ENCODE assay signal across 9 mouse cellular contexts in the genomic region with DNA sequence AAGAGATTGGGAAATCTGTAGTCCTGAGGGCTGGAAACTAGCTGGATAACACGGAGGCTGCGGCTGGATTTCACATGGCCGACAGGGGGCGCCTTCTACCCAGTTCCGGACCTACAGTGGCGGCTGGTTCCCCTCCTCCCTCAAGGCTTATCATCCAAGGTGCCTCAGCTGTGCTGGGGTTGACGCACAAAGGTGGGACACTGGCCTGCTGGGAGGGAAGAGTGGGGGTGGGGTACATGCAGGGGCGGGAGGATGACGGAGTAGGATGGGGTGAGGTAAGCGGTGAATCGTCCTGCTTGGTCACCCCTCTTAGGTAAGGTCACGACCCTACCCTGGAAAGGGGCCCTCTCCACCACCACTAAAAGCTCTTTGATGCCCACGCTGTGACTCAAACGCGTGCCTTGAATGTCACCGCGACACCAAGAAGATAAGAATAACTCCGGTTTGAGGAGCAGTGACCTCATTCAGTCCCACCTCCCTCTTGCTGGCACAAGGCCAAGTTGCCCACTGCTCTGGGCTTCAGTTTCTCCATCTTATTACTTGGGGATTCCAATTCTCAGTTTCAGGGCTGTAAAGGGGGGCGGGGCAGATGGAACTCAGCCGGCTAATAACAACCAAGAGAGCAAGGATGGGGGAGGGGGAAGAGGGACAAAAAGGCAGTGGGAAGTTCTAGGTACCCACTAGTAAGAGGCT. TPM values are rescaled to one million over a fixed set of nuclear protein-coding genes. Genes with fewer than 3 reads are reported as not detected.
DNase-seq lines count a peak whose midpoint lies in the region; ATAC-seq and TF ChIP-seq lines count a peak whose summit lies in the region.
"Had no signal": no experiment of that assay in that cellular context is flagged by ENCODE, and none has a peak within 500 bp of the region (broad histone marks: within the 10 kb centered on the region; RNA-seq: fewer than 3 reads in every experiment).

No protein-coding gene starts in this region.

- peaks cover 13% of the 10 kb centered on the region; the same call in 1 of the 2 replicates for H3K4me1 ChIP-seq in forebrain, embryonic 14.5 days (ENCODE audit: control insufficient read depth, insufficient read depth, low read length)
- H3K4me1 ChIP-seq in liver, postnatal 0 days (ENCODE audit: insufficient read depth), result peaks cover 4% of the 10 kb centered on the region
- H3K4me1 ChIP-seq in neural tube, embryonic 14.5 days (ENCODE audit: control insufficient read depth, insufficient read depth, low read length), result 0 out of 2 replicates have a peak, but pooled peaks cover 9% of the 10 kb centered on the region

- H3K4me3 ChIP-seq in forebrain, embryonic 14.5 days (ENCODE audit: low read depth, low read length), result no peak overlapping the region
- no peak overlapping the region for H3K4me3 ChIP-seq in liver, postnatal 0 days (ENCODE audit: low read depth, low read length)
- H3K4me3 ChIP-seq in neural tube, embryonic 14.5 days (ENCODE audit: low read depth, low read length), result no peak overlapping the region
- H3K4me3 ChIP-seq: erythroblast, embryonic 14.5 days had no signal

- H3K9me3 ChIP-seq in forebrain, embryonic 14.5 days (replicated peaks; ENCODE audit: control insufficient read depth, low read length), result no peaks in the 10 kb centered on the region
- no peaks in the 10 kb centered on the region for H3K9me3 ChIP-seq in liver, postnatal 0 days (ENCODE audit: low read length)
- no peaks in the 10 kb centered on the region for H3K9me3 ChIP-seq in neural tube, embryonic 14.5 days (ENCODE audit: control insufficient read depth, low read length)

- peak; percentile 87 for TF ChIP-seq CTCF in liver, postnatal 0 days (IDR thresholded peaks at IDR 0.05; ENCODE audit: low read depth)

- WGBS in forebrain, embryonic 14.5 days, result 3% methylated on average over 20 of the region's 20 CpGs
- WGBS in liver, postnatal 0 days (ENCODE audit: insufficient replicate concordance), result 4% methylated on average over 20 of the region's 20 CpGs
- WGBS in neural tube, embryonic 14.5 days, result 2% methylated on average over 19 of the region's 20 CpGs

- DNase-seq in c-Kit-positive CD71-negative TER-119-negative erythroid progenitor cells, embryonic 14.5 days (ENCODE audit: low read depth), result peak; percentile 66
- peak; percentile 83 for DNase-seq in forebrain, embryonic 14.5 days (ENCODE audit: low spot score)
- DNase-seq in heart, postnatal 14 days, result peak; percentile 82 to 87
- peak; percentile 84 for DNase-seq in layer of hippocampus, adult 11-12 months (ENCODE audit: low spot score)
- peak; percentile 86 for DNase-seq in liver, postnatal 0 days
- peak; percentile 89 for DNase-seq in testis, postnatal 10 days (ENCODE audit: low spot score)

- H3K27me3 ChIP-seq in forebrain, embryonic 14.5 days (replicated peaks; ENCODE audit: control insufficient read depth, insufficient read depth, low read length), result no peaks in the 10 kb centered on the region
- H3K27me3 ChIP-seq in liver, postnatal 0 days (ENCODE audit: insufficient read depth, low read length), result no peaks in the 10 kb centered on the region
- H3K27me3 ChIP-seq in neural tube, embryonic 14.5 days (ENCODE audit: control insufficient read depth, insufficient read depth, low read length), result no peaks in the 10 kb centered on the region

- TF ChIP-seq EP300 in liver, postnatal 0 days (IDR thresholded peaks at IDR 0.05; ENCODE audit: low read depth), result no peak

- intact Hi-C loops in heart, postnatal 14 days (cut with DNase I), result loop anchor here (2.0 kb wide), 1 partner anchor 161 kb away; a partner anchor contains a TSS

- no peak overlapping the region for H3K9ac ChIP-seq in forebrain, embryonic 14.5 days (ENCODE audit: low read length)
- no peak overlapping the region for H3K9ac ChIP-seq in liver, postnatal 0 days (replicated peaks)
- no peak overlapping the region for H3K9ac ChIP-seq in neural tube, embryonic 14.5 days (replicated peaks; ENCODE audit: low read depth, low read length)

- H3K27ac ChIP-seq in forebrain, embryonic 14.5 days (ENCODE audit: low read depth, low read length), result no peak overlapping the region
- no peak overlapping the region for H3K27ac ChIP-seq in liver, postnatal 0 days (ENCODE audit: low read depth)
- H3K27ac ChIP-seq in neural tube, embryonic 14.5 days (ENCODE audit: low read depth, low read length), result no peak overlapping the region

- peak; percentile 86 for ATAC-seq in CD4-positive, CD25-positive, alpha-beta regulatory T cell, adult 4 months
- peak; percentile 84 for ATAC-seq in forebrain, embryonic 14.5 days
- peak; percentile 81 for ATAC-seq in liver, postnatal 0 days
- ATAC-seq in neural tube, embryonic 14.5 days (ENCODE audit: low read depth), result peak; percentile 77

- H3K36me3 ChIP-seq in forebrain, embryonic 14.5 days (ENCODE audit: control insufficient read depth, insufficient read depth, low read length), result no peaks in the 10 kb centered on the region
- H3K36me3 ChIP-seq in liver, postnatal 0 days (replicated peaks; ENCODE audit: insufficient read depth, low read length), result no peaks in the 10 kb centered on the region
- no peaks in the 10 kb centered on the region for H3K36me3 ChIP-seq in neural tube, embryonic 14.5 days (ENCODE audit: control insufficient read depth, insufficient read depth, low read length)

- peak overlapping the region; percentile 40 for H3K4me2 ChIP-seq in forebrain, embryonic 14.5 days (ENCODE audit: low read length)
- H3K4me2 ChIP-seq in liver, postnatal 0 days (ENCODE audit: low read depth, low read length), result 0 out of 2 replicates have a peak overlapping the region, but pooled peaks have one; percentile 13
- H3K4me2 ChIP-seq in neural tube, embryonic 14.5 days (ENCODE audit: low read depth, low read length), result peak overlapping the region; percentile 28

RNA-seq across cellular contexts. Expression of a gene that starts 15.9 kb away (rescaled TPM):
- polyA plus RNA-seq in CD4-positive, CD25-positive, alpha-beta regulatory T cell, adult 4 months (2017; shearing (Covaris generic)), result not detected
- polyA plus RNA-seq in forebrain, embryonic 14.5 days (2014; fragmentation: Nextera tagmentation; extraction: Ambion mirVana), result 0.14 TPM in 1 of 2 replicates, not detected in the other
- not detected for total RNA-seq in heart, postnatal 14 days (2021)
- not detected in 2 replicates for polyA plus RNA-seq in liver, postnatal 0 days (2015; fragmentation: Nextera tagmentation; extraction: Ambion mirVana)
- polyA plus RNA-seq in neural tube, embryonic 14.5 days (2014; fragmentation: Nextera tagmentation; extraction: Ambion mirVana), result 0.20 TPM in 1 of 2 replicates, not detected in the other
- polyA plus RNA-seq: erythroblast, embryonic 14.5 days had no signal

RNA-seq across cellular contexts. Expression of a gene that starts 34.8 kb away (rescaled TPM):
- 100 to 1,000 TPM in 1 of 2 experiments, 10 to 100 TPM in 1; 53.7 to 103 TPM for polyA plus RNA-seq in CD4-positive, CD25-positive, alpha-beta regulatory T cell, adult 4 months (2017; shearing (Covaris generic))
- 165 and 172 TPM in 2 replicates for polyA plus RNA-seq in forebrain, embryonic 14.5 days (2014; fragmentation: Nextera tagmentation; extraction: Ambion mirVana)
- 10 to 100 TPM; 82.0 to 82.2 TPM for total RNA-seq in heart, postnatal 14 days (2021)
- 118 and 124 TPM in 2 replicates for polyA plus RNA-seq in liver, postnatal 0 days (2015; fragmentation: Nextera tagmentation; extraction: Ambion mirVana)
- 101 and 116 TPM in 2 replicates for polyA plus RNA-seq in neural tube, embryonic 14.5 days (2014; fragmentation: Nextera tagmentation; extraction: Ambion mirVana)

RNA-seq across cellular contexts. Expression of a gene that starts 56.4 kb away (rescaled TPM):
- under 1 TPM in 1 of 2 experiments, not detected in 1; 0.61 TPM for polyA plus RNA-seq in CD4-positive, CD25-positive, alpha-beta regulatory T cell, adult 4 months (2017; shearing (Covaris generic))
- 5.6 and 6.1 TPM in 2 replicates for polyA plus RNA-seq in forebrain, embryonic 14.5 days (2014; fragmentation: Nextera tagmentation; extraction: Ambion mirVana)
- 1 to 10 TPM in 1 of 2 experiments, under 1 TPM in 1; 0.32 to 1.9 TPM for total RNA-seq in heart, postnatal 14 days (2021)
- 63.7 and 70.1 TPM in 2 replicates for polyA plus RNA-seq in liver, postnatal 0 days (2015; fragmentation: Nextera tagmentation; extraction: Ambion mirVana)
- 10.1 and 10.7 TPM in 2 replicates for polyA plus RNA-seq in neural tube, embryonic 14.5 days (2014; fragmentation: Nextera tagmentation; extraction: Ambion mirVana)
